Mouse (Mus musculus) cortical plate, adult 2 months (tissue): ENCODE results near the gene Iars2.

Source experiments
- CTCF ChIP-seq: fragments of 200-500 bp; IDR thresholded peaks from 2 replicates; pipeline ENCODE4 v1.5.1; 2011; ENCODE audit warnings: mild to moderate bottlenecking, control low read depth, low read length; ENCODE audit not compliant: insufficient read depth; ENCODE audit errors: extremely low read depth
- POLR2A ChIP-seq: fragments of 200-500 bp; IDR thresholded peaks from 2 replicates; pipeline ENCODE4 v1.6.1; 2011; ENCODE audit warnings: mild to moderate bottlenecking, low read length, control low read depth; ENCODE audit not compliant: insufficient read depth; ENCODE audit errors: extremely low read depth

DNA sequence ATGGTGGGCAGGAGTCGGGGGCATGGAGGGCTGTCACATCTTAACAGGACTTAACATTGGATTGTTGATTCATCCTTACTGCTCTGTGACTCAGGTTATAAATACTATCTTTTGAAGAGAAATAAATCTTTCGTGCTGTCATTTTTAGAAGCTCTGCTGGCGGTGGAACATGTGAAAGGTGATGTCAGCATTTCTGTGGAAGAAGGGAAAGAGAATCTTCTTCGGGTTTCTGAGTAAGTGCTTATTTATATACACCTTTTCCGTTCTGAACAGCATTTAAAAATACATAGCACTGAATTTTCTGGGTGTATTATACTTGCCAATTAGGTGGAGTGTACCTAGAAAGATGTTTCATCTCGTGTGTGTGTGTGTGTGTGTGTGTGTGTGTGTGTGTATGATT is 38.2 kb upstream of the Iars2 start:
- no peak for TF ChIP-seq POLR2A
- TF ChIP-seq CTCF, result no peak
